Mouse (Mus musculus): ENCODE measurements at regions not wholly inside any gene's neighbourhood (a gene's known extent, or its start where the extent isn't known, plus 50 kb on each side); places are given as distances from the start of the nearest gene placed in this dataset.
"Not testable (repeated sequence)": the region's sequence is repeated elsewhere in the genome, so short reads cannot be mapped to it uniquely, and the experiment has no call there.

GRCm38 (mm10) chr12:22030717-22031116, 613.3 kb upstream of the Ywhaq start:
- peak; percentile 52; the same call in 1 of the 2 replicates for ATAC-seq (ENCODE audit: low FRiP score, low TSS enrichment)
- H3K9me3 ChIP-seq (ENCODE audit: control insufficient read depth, low read length); H3K36me3 ChIP-seq (ENCODE audit: control insufficient read depth, insufficient read depth, low read length); H3K27me3 ChIP-seq (ENCODE audit: control insufficient read depth, insufficient read depth, low read length); H3K4me1 ChIP-seq (ENCODE audit: control insufficient read depth, insufficient read depth, low read length); H3K27ac ChIP-seq (ENCODE audit: low read depth, low read length): not testable (repeated sequence)
- 8% methylated on average over 23 of the region's 45 CpGs for WGBS
- peak overlapping the region; percentile 38; the same call in 1 of the 2 replicates for H3K4me2 ChIP-seq (replicated peaks; ENCODE audit: low read depth, low read length)
- H3K9ac ChIP-seq (ENCODE audit: low read depth, low read length): 0 out of 2 replicates have a peak overlapping the region, but pooled peaks have one; percentile 4
- H3K4me3 ChIP-seq (ENCODE audit: low read length): peak overlapping the region; percentile 24

DNA sequence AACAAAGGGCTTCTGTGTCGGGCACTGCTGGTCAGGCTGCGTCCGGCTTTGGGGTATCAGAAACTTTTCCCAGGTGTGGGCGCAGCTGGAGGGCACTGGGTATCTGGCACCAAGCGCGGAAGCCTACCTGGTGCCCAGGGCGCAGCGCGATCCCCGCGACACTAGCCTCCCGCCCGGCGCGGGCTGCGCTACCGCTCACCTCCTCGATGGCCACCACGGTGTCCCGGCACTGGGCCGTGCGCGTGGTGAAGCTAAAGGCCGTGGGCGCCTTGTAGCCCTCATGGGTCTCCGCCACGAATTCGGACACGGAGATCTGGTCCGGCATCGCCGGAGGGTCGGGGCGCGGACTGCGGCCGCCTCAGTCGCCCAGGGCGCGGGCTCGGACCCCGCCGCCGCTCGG, 612.8 kb upstream of the Ywhaq start:
- not testable (repeated sequence) for ATAC-seq (ENCODE audit: low FRiP score, low TSS enrichment); H3K27me3 ChIP-seq (ENCODE audit: control insufficient read depth, insufficient read depth, low read length); H3K4me1 ChIP-seq (ENCODE audit: control insufficient read depth, insufficient read depth, low read length); H3K27ac ChIP-seq (ENCODE audit: low read depth, low read length); H3K9me3 ChIP-seq (ENCODE audit: control insufficient read depth, low read length); H3K36me3 ChIP-seq (ENCODE audit: control insufficient read depth, insufficient read depth, low read length)
- Histone ChIP-seq H3K9ac (ENCODE audit: low read depth, low read length) (0 out of 2 replicates have a peak overlapping the region, but pooled peaks have one; percentile 4), H3K4me2 (replicated peaks; ENCODE audit: low read depth, low read length) (peak overlapping the region; percentile 38; the same call in 1 of the 2 replicates), H3K4me3 (ENCODE audit: low read length) (peak overlapping the region; percentile 24)
- WGBS: 14% methylated on average over 26 of the region's 45 CpGs

All from kidney, embryonic 14.5 days (tissue).